Mouse (Mus musculus) gastrocnemius, adult 18-20 months (tissue): Measurements from ENCODE around the gene Dgkh. TPM values are rescaled to one million over a fixed set of nuclear protein-coding genes. Genes with fewer than 3 reads are reported as not detected.
"Not testable (repeated sequence)": the region's sequence is repeated elsewhere in the genome, so short reads cannot be mapped to it uniquely, and the experiment has no call there.

ENCODE experiments used
- DNase-seq: peaks from one replicate; pipeline ENCODE4 v3.0.0; 2021; ENCODE audit warnings: low spot score
- total RNA-seq, 2 experiments: library from RNA; stranded (reverse); gene quantifications; 2 replicates each; pipeline ENCODE4 v1.2.3; 2021

Dgkh gene
- total RNA-seq, 2 experiments from 2014 or later = 2.1 to 3.1 TPM

DNA sequence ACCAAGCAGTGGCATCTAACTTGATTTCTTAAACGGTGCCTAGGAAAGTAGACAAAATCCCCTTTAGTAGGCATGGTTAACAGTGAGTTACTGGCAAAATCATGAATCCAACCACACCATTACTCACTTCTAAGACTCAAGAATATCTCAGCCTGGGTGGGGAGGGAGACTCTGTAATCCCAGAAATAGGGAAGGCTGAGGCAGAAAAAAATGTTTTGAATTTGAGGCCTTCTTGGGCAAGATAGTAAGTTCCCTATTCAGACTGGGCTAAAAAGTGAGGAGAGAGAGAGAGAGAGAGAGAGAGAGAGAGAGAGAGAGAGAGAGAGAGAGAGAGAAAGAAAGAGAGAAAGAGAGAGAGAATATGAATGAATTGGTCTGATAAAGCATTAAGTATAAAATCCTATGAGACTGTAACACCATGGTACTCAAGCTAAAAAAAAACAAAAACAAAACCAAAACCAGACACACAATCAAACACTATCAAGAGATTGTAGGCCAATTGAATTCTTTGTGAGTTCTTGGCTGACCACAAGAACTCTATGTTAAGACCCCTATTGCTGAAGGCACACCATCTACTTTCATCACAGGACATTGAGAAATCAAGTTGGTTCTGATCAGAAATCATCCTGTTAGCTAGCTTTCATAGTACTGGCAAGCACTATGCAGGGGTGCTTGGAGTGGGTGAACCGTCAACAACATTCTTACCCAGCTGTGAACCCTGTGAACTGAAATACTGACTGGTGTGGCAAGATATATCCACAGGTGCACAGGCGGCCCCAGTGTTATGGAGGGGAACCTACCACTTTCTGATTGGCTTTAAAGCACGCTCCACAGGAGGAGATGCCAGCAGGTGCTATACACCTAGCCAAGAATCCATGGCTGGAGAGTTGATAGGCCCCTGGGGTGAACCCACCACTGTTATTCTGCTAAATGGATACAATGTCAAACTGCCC, 101.4 kb downstream of the Dgkh start:
- DNase-seq = no peak

- DNase-seq = peak; percentile 11
Measured at GRCm38 (mm10) chr14:78627516-78628275, 104.9 kb downstream of the Dgkh start.

DNA sequence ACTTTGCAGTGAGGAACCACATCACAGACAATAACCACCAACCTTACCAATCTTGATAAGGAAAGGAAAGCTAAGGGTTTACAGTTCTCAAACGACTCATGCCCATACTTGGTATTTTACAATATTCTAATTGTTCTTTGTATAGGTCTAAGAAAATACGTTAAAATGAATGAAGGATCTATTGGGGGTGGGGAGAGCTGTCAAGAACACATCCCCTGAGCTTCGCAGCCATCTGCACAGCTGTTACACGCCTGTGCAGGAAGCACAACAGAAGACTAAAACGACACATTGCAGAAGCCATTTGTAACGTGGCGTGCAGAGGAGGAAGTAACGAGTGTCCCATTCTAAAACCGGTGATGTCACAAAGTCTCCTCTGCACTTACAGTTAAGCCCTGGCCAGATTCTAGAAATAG, 113.7 kb downstream of the Dgkh start:
- DNase-seq = no peak

GRCm38 (mm10) chr14:78613569-78613968, 119.0 kb downstream of the Dgkh start:
- no peak for DNase-seq

DNA sequence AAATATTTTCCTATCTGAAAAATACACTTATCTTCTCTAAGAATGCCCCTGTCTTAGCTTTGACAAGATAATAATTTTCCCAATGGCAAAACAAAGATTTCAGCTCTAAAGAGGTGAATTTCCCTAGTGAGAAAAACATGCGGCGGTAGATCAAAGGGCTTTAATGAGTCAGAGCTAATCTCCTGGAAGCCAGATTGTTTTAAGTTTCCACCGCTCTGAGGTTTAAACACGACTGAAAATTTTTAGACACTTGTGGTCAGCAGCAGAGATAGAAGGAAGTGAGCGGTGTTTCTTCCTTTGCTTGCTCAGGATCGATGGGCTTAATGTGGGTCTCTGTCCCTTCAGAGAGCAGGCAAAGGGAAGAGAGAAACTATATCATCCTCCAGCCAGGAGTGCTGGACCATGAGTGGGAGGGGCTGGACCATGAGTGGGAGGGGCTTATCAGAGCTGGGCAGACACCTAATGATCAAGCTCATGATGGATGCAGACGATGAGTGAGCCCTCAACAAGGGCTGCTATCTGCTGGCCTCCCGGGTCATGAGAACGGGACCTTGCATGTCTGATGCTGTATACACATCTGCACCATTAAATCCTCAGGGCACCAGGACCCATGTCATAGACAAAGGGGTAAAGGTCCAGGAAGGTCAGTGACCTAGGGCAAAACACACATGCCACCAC, 120.3 kb downstream of the Dgkh start:
- DNase-seq = no peak

- DNase-seq = no peak
Measured at GRCm38 (mm10) chr14:78594916-78595315, 137.7 kb downstream of the Dgkh start.

DNA sequence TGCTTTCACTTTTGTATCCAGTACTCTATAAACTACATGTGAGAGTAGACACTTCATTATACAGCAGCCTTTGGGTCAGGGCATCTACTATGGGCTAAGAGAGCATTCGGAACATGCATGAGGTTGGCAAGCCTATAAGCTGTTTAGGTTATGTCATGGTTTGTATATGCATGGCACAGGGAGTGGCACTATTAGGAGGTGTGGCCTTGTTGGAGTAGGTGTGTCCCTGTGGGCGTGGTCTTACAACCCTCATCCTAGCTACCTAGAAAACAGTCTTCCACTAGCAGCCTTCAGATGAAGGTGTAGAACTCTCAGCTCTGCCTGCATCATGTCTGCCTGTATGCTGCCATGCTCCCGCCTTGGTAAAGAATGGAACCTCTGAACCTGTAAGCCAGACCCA, 139.6 kb downstream of the Dgkh start:
- DNase-seq = no peak

- DNase-seq = no peak
Measured at GRCm38 (mm10) chr14:78590335-78590734, 142.2 kb downstream of the Dgkh start.

GRCm38 (mm10) chr14:78584222-78584621, 148.4 kb downstream of the Dgkh start:
- DNase-seq = no peak

DNA sequence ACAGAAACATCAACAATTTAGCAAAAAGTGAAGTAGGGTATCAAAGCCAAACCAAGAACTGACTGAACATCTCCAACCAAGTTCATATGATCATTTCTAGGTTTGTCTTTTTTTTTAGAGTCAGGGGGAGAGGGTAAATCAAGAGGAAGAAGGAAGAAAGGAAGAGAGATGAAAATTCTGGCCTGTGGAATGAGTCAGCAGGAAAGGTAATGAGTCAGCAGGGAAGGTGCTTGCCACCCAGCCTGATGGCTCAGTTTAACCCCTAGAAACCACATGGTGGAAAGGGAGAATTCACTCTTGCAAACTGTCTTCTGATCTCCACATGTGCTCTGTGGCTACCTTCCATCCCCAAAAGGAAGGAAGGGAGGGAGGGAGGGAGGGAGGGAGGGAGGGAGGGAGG, 149.4 kb downstream of the Dgkh start:
- DNase-seq = no peak

DNA sequence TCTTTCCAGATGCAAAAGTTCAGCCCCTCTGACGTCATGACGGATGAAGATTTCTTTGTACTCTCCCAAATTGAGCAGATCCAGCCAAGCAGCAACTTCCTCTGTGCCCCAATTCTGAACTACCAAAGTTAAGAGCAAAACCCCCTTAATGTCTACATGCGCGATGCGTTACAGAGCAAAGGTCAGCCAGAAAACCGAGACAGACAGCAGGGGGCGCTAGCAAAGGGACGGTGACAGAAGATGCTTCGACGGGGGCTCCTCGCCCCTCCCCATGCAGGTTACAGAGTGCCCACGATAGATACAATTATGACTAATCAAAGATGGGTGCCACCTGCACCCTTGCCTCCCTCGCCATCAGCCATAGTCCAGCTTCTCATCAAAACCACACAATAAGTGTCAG, 156.7 kb downstream of the Dgkh start:
- no peak for DNase-seq

- DNase-seq = no peak
Measured at GRCm38 (mm10) chr14:78568410-78568809, 164.2 kb downstream of the Dgkh start.

- DNase-seq = no peak
Measured at GRCm38 (mm10) chr14:78566431-78566830, 166.1 kb downstream of the Dgkh start.

GRCm38 (mm10) chr14:78564292-78564691, 168.3 kb downstream of the Dgkh start:
- DNase-seq = no peak

DNA sequence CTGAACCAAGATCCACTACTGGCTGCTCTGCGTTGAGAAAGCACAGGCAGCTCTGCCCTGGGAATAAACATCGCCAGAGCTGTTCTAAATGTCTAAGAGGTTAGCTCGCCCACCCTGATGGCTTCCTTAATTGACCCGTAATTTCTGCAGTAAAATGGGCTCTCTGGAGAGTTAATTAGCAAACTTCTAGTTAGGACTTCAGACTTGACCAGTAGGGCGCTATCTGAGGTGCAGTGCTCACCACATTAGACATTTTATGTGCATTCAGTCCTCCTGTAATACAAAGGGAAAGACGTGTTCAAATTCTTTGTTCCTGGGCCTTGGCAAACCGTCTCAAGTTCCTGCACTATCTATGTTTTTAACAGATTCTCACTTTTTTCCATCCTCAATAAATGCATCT, 169.4 kb downstream of the Dgkh start:
- DNase-seq = no peak

GRCm38 (mm10) chr14:78562121-78562520, 170.5 kb downstream of the Dgkh start:
- DNase-seq = no peak

GRCm38 (mm10) chr14:78559042-78559441, 173.5 kb downstream of the Dgkh start:
- DNase-seq = no peak

GRCm38 (mm10) chr14:78554830-78555229, 177.7 kb downstream of the Dgkh start:
- DNase-seq = not testable (repeated sequence)

DNA sequence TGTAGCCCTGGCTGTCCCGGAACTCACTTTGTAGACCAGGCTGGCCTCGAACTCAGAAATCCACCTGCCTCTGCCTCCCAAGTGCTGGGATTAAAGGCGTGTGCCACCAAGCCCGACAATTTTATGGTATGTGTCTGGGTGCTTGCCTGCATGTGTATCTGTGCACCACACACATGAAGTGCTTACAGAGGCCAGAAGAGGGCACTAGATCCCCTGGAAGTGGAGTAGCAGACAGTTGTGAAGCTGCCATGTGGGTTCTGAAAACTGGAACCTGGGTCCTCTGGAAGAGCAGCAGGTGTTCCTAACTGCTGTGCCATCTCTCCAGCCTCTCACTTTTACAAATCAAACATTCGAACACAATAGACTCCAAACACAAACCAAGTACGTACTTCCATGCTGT, 178.9 kb downstream of the Dgkh start:
- no peak for DNase-seq

- peak; percentile 48 for DNase-seq
Measured at GRCm38 (mm10) chr14:78548807-78549206, 183.8 kb downstream of the Dgkh start.

- peak; percentile 58 for DNase-seq
Measured at GRCm38 (mm10) chr14:78541319-78541718, 191.3 kb downstream of the Dgkh start.

- DNase-seq = no peak
Measured at GRCm38 (mm10) chr14:78539821-78540220, 192.8 kb downstream of the Dgkh start.
